Mouse (Mus musculus) granulocyte monocyte progenitor cell, adult 5-6 weeks (primary cell): ENCODE results near the gene Dhx37. TPM values are rescaled to one million over a fixed set of nuclear protein-coding genes. Genes with fewer than 3 reads are reported as not detected.
"Not testable (repeated sequence)": the region's sequence is repeated elsewhere in the genome, so short reads cannot be mapped to it uniquely, and the experiment has no call there.

ENCODE experiments used
- ATAC-seq: replicated peaks from 2 replicates; pipeline ENCODE4 v1.8.0; 2016; ENCODE audit warnings: mild to moderate bottlenecking, moderate TSS enrichment, inconsistent platforms; ENCODE audit not compliant: poor library complexity, severe bottlenecking
- total RNA-seq, 2 experiments: library from RNA; stranded (forward) in 1 of 2; stranded (reverse) in 1 of 2; fragments of 200-712, 200-1000 nt in 1 of 2; fragments of >200 nt in 1 of 2; fragmentation: Nextera tagmentation in 1 of 2; gene quantifications; 2 replicates each; pipeline ENCODE4 v1.2.3; 2014 to 2017

Dhx37 gene
- total RNA-seq, 2 experiments from 2014 or later, result 16.8 to 56.7 TPM

GRCm38 (mm10) chr5:125449306-125449705, 15.4 kb upstream of the Dhx37 start:
- ATAC-seq, result no peak

GRCm38 (mm10) chr5:125448631-125449030, 14.7 kb upstream of the Dhx37 start:
- no peak for ATAC-seq

- ATAC-seq, result no peak
Measured at GRCm38 (mm10) chr5:125448026-125448425, 14.1 kb upstream of the Dhx37 start.

- ATAC-seq, result no peak
Measured at GRCm38 (mm10) chr5:125446344-125446743, 12.4 kb upstream of the Dhx37 start.

GRCm38 (mm10) chr5:125444554-125444953, 10.6 kb upstream of the Dhx37 start:
- ATAC-seq, result peak; percentile 67

GRCm38 (mm10) chr5:125443915-125444314, 10.0 kb upstream of the Dhx37 start:
- ATAC-seq, result peak; percentile 10

- no peak for ATAC-seq
Measured at GRCm38 (mm10) chr5:125443335-125443734, 9.4 kb upstream of the Dhx37 start.

- peak; percentile 38 for ATAC-seq
Measured at GRCm38 (mm10) chr5:125442136-125442995, 8.4 kb upstream of the Dhx37 start.

- peak; percentile 47 for ATAC-seq
Measured at GRCm38 (mm10) chr5:125441234-125442114, 7.6 kb upstream of the Dhx37 start, which contains the start of gene Bri3bp. Gene Bri3bp, plus strand, starts transcription at chr5:125441568.

- peak; percentile 51 for ATAC-seq
Measured at GRCm38 (mm10) chr5:125440583-125441233, 6.8 kb upstream of the Dhx37 start.

GRCm38 (mm10) chr5:125434347-125434746, 426 bp upstream of the Dhx37 start:
- ATAC-seq, result 0 out of 2 replicates have a peak, but pooled peaks have one; percentile 14

- ATAC-seq, result not testable (repeated sequence)
Measured at GRCm38 (mm10) chr5:125432324-125432723, 1.6 kb downstream of the Dhx37 start.

GRCm38 (mm10) chr5:125426343-125426742, 7.6 kb downstream of the Dhx37 start:
- ATAC-seq, result no peak

- ATAC-seq, result peak; percentile 24
Measured at GRCm38 (mm10) chr5:125425698-125426276, 8.1 kb downstream of the Dhx37 start.

GRCm38 (mm10) chr5:125419124-125419523, 14.8 kb downstream of the Dhx37 start:
- no peak; the same call in 1 of the 2 replicates for ATAC-seq

GRCm38 (mm10) chr5:125418636-125419035, 15.3 kb downstream of the Dhx37 start:
- ATAC-seq, result no peak

GRCm38 (mm10) chr5:125416183-125416582, 17.7 kb downstream of the Dhx37 start:
- ATAC-seq, result no peak

- no peak for ATAC-seq
Measured at GRCm38 (mm10) chr5:125413763-125414162, 20.2 kb downstream of the Dhx37 start.

GRCm38 (mm10) chr5:125412536-125412935, 21.4 kb downstream of the Dhx37 start:
- peak; percentile 31; the same call in 1 of the 2 replicates for ATAC-seq

- ATAC-seq, result peak; percentile 50
Measured at GRCm38 (mm10) chr5:125411972-125412530, 21.9 kb downstream of the Dhx37 start.
